Mouse (Mus musculus): Measurements from ENCODE around the gene Gm20809. TPM values are rescaled to one million over a fixed set of nuclear protein-coding genes. Genes with fewer than 3 reads are reported as not detected.
"Not testable (repeated sequence)": the region's sequence is repeated elsewhere in the genome, so short reads cannot be mapped to it uniquely, and the experiment has no call there.

Gm20809 gene
- polyA plus RNA-seq (2016; fragmentation: Nextera tagmentation; extraction: Ambion mirVana), result not detected in 2 replicates

DNA sequence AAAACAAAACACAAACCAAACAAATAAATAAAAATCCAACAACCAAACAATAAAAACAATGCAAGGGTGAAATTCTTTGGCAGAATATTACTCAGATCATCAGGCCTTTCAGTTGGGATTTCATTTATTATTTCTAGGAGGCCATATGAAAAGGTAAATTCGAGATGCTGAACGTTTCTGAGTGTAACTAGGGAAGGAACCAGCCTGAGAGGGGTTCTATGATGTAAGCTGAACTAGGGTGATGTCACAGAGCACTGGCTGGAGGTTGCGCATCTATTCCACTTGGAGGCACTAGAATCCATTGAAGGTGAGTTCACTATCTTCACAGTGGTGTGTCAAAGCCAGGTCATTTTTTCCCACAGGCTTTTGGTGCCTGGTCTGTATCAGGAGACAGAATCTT is at the start of gene Gm20809:
Gene Gm20809, plus strand, starts transcription at position 301 of the 400 bp plus-strand sequence.
- not testable (repeated sequence) for H3K27me3 ChIP-seq (replicated peaks; ENCODE audit: low read depth, poor library complexity, severe bottlenecking); H3K36me3 ChIP-seq (replicated peaks); H3K4me1 ChIP-seq; H3K9me3 ChIP-seq; H3K4me3 ChIP-seq; H3K27ac ChIP-seq (replicated peaks); DNase-seq (ENCODE audit: low spot score)
- no CpG with 5 or more reads among the region's 3 CpGs for WGBS
